In the genomic region with DNA sequence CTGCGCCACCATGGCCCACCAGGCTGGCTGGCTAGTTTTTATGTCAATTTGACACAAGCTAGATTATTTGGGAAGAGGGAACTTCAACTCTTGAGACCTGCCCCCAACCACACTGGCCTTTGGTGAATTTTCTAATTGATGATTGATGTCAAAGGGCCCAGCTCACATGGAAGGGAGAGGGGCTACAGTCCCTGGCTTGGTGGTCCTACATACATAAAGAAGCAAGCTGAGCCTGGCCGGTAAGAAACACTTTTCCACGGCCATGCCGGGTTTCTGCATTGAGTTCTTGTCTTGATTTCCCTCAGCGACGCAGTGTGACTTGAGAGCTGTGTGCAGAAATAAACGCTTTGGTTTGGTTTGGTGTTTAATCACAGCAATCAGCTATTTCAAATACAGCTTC, we compare ENCODE assay signal across 8 mouse cellular contexts. TPM values are rescaled to one million over a fixed set of nuclear protein-coding genes. Genes with fewer than 3 reads are reported as not detected.
A peak's percentile ranks its signal among the peaks of the same experiment; 100 is the strongest.
DNase-seq lines count a peak whose midpoint lies in the region; ATAC-seq lines count a peak whose summit lies in the region.
"Had no signal": no experiment of that assay in that cellular context is flagged by ENCODE, and none has a peak within 500 bp of the region (broad histone marks: within the 10 kb centered on the region; RNA-seq: fewer than 3 reads in every experiment).

No protein-coding gene starts in this region.

- peak overlapping the region; percentile 61; the same call in 1 of the 2 replicates for H3K4me2 ChIP-seq in lung, embryonic 15.5 days
- H3K4me2 ChIP-seq in forebrain, embryonic 16.5 days (ENCODE audit: low read length) = peak overlapping the region; percentile 65; the same call in 1 of the 2 replicates
- peak overlapping the region; percentile 75 for H3K4me2 ChIP-seq in limb, embryonic 13.5 days (replicated peaks)
- peak overlapping the region; percentile 70 for H3K4me2 ChIP-seq in stomach, embryonic 15.5 days

- no peak overlapping the region for H3K9ac ChIP-seq in lung, embryonic 15.5 days
- H3K9ac ChIP-seq in forebrain, embryonic 16.5 days (replicated peaks; ENCODE audit: low read depth, low read length) = no peak overlapping the region
- H3K9ac ChIP-seq in limb, embryonic 13.5 days = no peak overlapping the region
- H3K9ac ChIP-seq in stomach, embryonic 15.5 days = no peak overlapping the region

- no peaks in the 10 kb centered on the region for H3K36me3 ChIP-seq in lung, embryonic 15.5 days
- no peaks in the 10 kb centered on the region for H3K36me3 ChIP-seq in forebrain, embryonic 16.5 days (ENCODE audit: control insufficient read depth, insufficient read depth)
- no peaks in the 10 kb centered on the region for H3K36me3 ChIP-seq in limb, embryonic 13.5 days
- H3K36me3 ChIP-seq in stomach, embryonic 15.5 days = no peaks in the 10 kb centered on the region

- WGBS in lung, embryonic 15.5 days = 48% methylated on average over 7 of the region's 7 CpGs
- 43% methylated on average over 7 of the region's 7 CpGs for WGBS in forebrain, embryonic 16.5 days
- 53% methylated on average over 7 of the region's 7 CpGs for WGBS in limb, embryonic 13.5 days
- WGBS in stomach, embryonic 15.5 days = 56% methylated on average over 7 of the region's 7 CpGs

- no peaks in the 10 kb centered on the region for H3K27me3 ChIP-seq in lung, embryonic 15.5 days
- H3K27me3 ChIP-seq in forebrain, embryonic 16.5 days (replicated peaks; ENCODE audit: control insufficient read depth, insufficient read depth, low read length) = no peaks in the 10 kb centered on the region
- no peaks in the 10 kb centered on the region for H3K27me3 ChIP-seq in limb, embryonic 13.5 days
- no peaks in the 10 kb centered on the region for H3K27me3 ChIP-seq in stomach, embryonic 15.5 days (replicated peaks)

- peak overlapping the region; percentile 92; the same call in 1 of the 2 replicates for H3K27ac ChIP-seq in lung, embryonic 15.5 days
- H3K27ac ChIP-seq in forebrain, embryonic 16.5 days (ENCODE audit: low read length) = no peak overlapping the region
- H3K27ac ChIP-seq in limb, embryonic 13.5 days = no peak overlapping the region
- no peak overlapping the region for H3K27ac ChIP-seq in stomach, embryonic 15.5 days

- peak overlapping the region; percentile 91 for H3K4me3 ChIP-seq in lung, embryonic 15.5 days
- H3K4me3 ChIP-seq in forebrain, embryonic 16.5 days (replicated peaks; ENCODE audit: low read length) = no peak overlapping the region; the same call in 1 of the 2 replicates
- H3K4me3 ChIP-seq in limb, embryonic 13.5 days = peak overlapping the region; percentile 87
- H3K4me3 ChIP-seq in stomach, embryonic 15.5 days (replicated peaks) = peak overlapping the region; percentile 82; the same call in 1 of the 2 replicates

- no peak for DNase-seq in lung, postnatal 36 days
- DNase-seq in right cerebral cortex, postnatal 10 days (ENCODE audit: low spot score in 2 of 2) = no peak
- no peak for DNase-seq in kidney, postnatal 25 days
- DNase-seq: lung, postnatal 4 days had no signal

- H3K9me3 ChIP-seq in lung, embryonic 15.5 days = no peaks in the 10 kb centered on the region
- no peaks in the 10 kb centered on the region for H3K9me3 ChIP-seq in forebrain, embryonic 16.5 days (ENCODE audit: control insufficient read depth, low read length)
- H3K9me3 ChIP-seq in limb, embryonic 13.5 days = no peaks in the 10 kb centered on the region
- H3K9me3 ChIP-seq in stomach, embryonic 15.5 days = no peaks in the 10 kb centered on the region

- ATAC-seq in lung, embryonic 15.5 days (ENCODE audit: borderline replicate concordance, extremely low read depth, low FRiP score, low TSS enrichment) = no peak
- ATAC-seq in forebrain, embryonic 16.5 days = no peak
- ATAC-seq in limb, embryonic 13.5 days (ENCODE audit: low FRiP score, low read depth) = no peak
- ATAC-seq in stomach, embryonic 15.5 days (ENCODE audit: insufficient read depth, low FRiP score, low read depth) = no peak

- H3K4me1 ChIP-seq in lung, embryonic 15.5 days = peaks cover 14% of the 10 kb centered on the region; the same call in 1 of the 2 replicates
- peaks cover 21% of the 10 kb centered on the region for H3K4me1 ChIP-seq in forebrain, embryonic 16.5 days (replicated peaks; ENCODE audit: control insufficient read depth, insufficient read depth, low read length)
- H3K4me1 ChIP-seq in limb, embryonic 13.5 days = peaks cover 28% of the 10 kb centered on the region
- H3K4me1 ChIP-seq in stomach, embryonic 15.5 days = peaks cover 5% of the 10 kb centered on the region; the same call in 1 of the 2 replicates

RNA-seq across cellular contexts. Expression of gene Frmd6, which starts 1.3 kb away (rescaled TPM):
- polyA plus RNA-seq in lung, embryonic 15.5 days (2015; fragmentation: Nextera tagmentation; extraction: Ambion mirVana) = 33.5 and 34.9 TPM in 2 replicates
- 12.5 and 16.6 TPM in 2 replicates for polyA plus RNA-seq in forebrain, embryonic 16.5 days (2015; fragmentation: Nextera tagmentation; extraction: Ambion mirVana)
- polyA plus RNA-seq in limb, embryonic 13.5 days (2015; fragmentation: Nextera tagmentation; extraction: Ambion mirVana) = 60.7 and 68.6 TPM in 2 replicates
- 25.0 and 25.3 TPM in 2 replicates for polyA plus RNA-seq in stomach, embryonic 15.5 days (2015; fragmentation: Nextera tagmentation; extraction: Ambion mirVana)
